Mouse (Mus musculus) liver, embryonic 15.5 days (tissue): ENCODE data around the gene Polrmt. TPM values are rescaled to one million over a fixed set of nuclear protein-coding genes. Genes with fewer than 3 reads are reported as not detected.
"Not testable (repeated sequence)": the region's sequence is repeated elsewhere in the genome, so short reads cannot be mapped to it uniquely, and the experiment has no call there.

ENCODE experiments used
- ATAC-seq: fragments of 200-750 bp; cut with Nextera tagmentation; 2 replicates; pipeline ENCODE4 v1.8.0; 2017; ENCODE audit warnings: moderate number of reproducible peaks, mild to moderate bottlenecking, moderate library complexity; ENCODE audit not compliant: insufficient read depth
- H3K27ac ChIP-seq: fragments of 300-500 bp; sonication (generic); replicated peaks from 2 replicates; pipeline ENCODE4 v1.5.1; 2015; ENCODE audit warnings: mild to moderate bottlenecking, inconsistent platforms
- H3K27me3 ChIP-seq: fragments of 300-500 bp; sonication (generic); 2 replicates; pipeline ENCODE4 v1.6.1; 2015; ENCODE audit warnings: mild to moderate bottlenecking, inconsistent platforms
- H3K36me3 ChIP-seq: fragments of 300-500 bp; sonication (generic); replicated peaks from 2 replicates; pipeline ENCODE4 v1.6.1; 2015; ENCODE audit warnings: moderate library complexity, mild to moderate bottlenecking, inconsistent platforms
- H3K4me1 ChIP-seq: fragments of 300-500 bp; sonication (generic); replicated peaks from 2 replicates; pipeline ENCODE4 v1.6.1; 2015; ENCODE audit warnings: inconsistent platforms
- H3K4me2 ChIP-seq: fragments of 300-500 bp; sonication (generic); 2 replicates; pipeline ENCODE4 v1.6.1; 2015; ENCODE audit warnings: moderate library complexity, mild to moderate bottlenecking, inconsistent platforms
- H3K4me3 ChIP-seq: fragments of 300-500 bp; sonication (generic); replicated peaks from 2 replicates; pipeline ENCODE4 v1.5.1; 2015; ENCODE audit warnings: mild to moderate bottlenecking, inconsistent platforms
- H3K9ac ChIP-seq: fragments of 300-500 bp; sonication (generic); 2 replicates; pipeline ENCODE4 v1.6.1; 2015; ENCODE audit warnings: moderate library complexity, mild to moderate bottlenecking, inconsistent platforms
- H3K9me3 ChIP-seq: fragments of 300-500 bp; sonication (generic); replicated peaks from 2 replicates; pipeline ENCODE4 v1.6.1; 2016; ENCODE audit warnings: inconsistent platforms
- WGBS: fragments of 180-500 bp; shearing (Covaris S2); methylation state at CpG from one replicate; pipeline ENCODE4 v1.1.7; 2015; ENCODE audit warnings: mixed read lengths; ENCODE audit not compliant: insufficient replicate concordance; 5-methylcytosine and 5-hydroxymethylcytosine counted together
- polyA plus RNA-seq: library from polyadenylated mRNA; unstranded; fragments of >200 nt; fragmentation: Nextera tagmentation; extraction: Ambion mirVana; gene quantifications from 2 replicates; pipeline ENCODE4 v1.2.1, GENCODE M21; 2015

Polrmt gene
- polyA plus RNA-seq, 1 experiment from 2014 or later: 15.6 TPM

DNA sequence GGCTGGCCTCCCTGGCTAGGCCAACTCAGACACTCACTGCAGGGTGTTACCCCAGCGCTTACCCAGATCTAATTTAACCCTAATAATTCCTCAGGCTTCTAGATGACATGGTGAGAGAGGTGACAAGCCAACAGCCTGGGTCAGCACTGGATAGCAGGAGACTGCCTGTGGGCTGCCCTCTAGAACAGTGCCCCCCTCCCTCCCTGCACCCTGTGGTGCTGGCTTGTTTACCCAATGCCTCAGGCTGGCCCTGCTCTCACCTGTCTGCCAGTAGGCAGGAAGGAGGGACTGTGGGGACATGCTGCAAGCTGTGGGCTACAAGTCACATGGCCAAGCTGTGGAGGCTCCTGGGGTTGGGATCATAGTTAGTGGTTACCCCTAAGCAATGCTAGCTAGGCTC, 39.2 kb downstream of the Polrmt start:
- peaks cover 61% of the 10 kb centered on the region for H3K36me3 ChIP-seq
- ATAC-seq: no peak
- H3K9me3 ChIP-seq: no peaks in the 10 kb centered on the region
- peak overlapping the region; percentile 96 for H3K27ac ChIP-seq
- peaks cover 77% of the 10 kb centered on the region for H3K4me1 ChIP-seq
- peak overlapping the region; percentile 94 for H3K4me3 ChIP-seq
- 68% methylated on average over 1 of the region's 1 CpGs for WGBS
- peak overlapping the region; percentile 97 for H3K9ac ChIP-seq
- H3K27me3 ChIP-seq: no peaks in the 10 kb centered on the region
- H3K4me2 ChIP-seq: peak overlapping the region; percentile 87

DNA sequence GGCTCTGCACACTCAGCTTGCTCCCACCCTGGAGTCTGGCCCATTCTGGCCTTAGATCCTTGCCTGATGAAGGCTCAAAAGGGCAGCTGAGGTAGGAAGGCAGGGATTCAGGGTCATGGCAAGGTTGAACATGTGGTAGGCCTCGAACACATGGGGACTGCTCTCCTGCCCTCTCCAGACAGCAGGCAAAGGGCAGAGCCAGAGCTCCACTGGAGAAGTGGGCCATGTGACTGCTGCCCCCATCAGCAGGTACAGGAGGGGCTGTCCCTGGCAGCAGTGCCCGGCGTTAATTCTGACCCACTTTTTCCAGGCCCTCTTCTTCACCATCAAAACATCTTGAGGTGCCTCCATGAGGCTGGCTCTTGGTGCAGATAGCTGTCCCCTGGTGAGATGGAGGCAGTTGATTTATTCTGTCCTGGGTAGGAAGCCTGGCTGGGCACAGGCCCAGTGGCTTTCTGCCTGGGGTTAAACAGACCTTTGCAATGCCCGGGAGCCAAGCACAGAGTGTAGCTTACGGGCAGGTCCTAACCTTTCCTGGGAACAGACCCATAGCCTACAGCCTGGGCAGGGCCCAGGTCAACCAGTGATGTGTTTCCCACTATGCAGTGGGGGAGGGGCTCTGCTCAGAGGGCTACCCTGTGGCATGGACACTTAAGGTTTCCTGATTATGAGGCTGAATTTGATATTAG, 39.8 kb downstream of the Polrmt start:
- Histone ChIP-seq H3K4me2 (peak overlapping the region; percentile 87), H3K27me3 (no peaks in the 10 kb centered on the region), H3K9ac (peak overlapping the region; percentile 97), H3K27ac (peak overlapping the region; percentile 96), H3K36me3 (peaks cover 55% of the 10 kb centered on the region), H3K4me1 (peaks cover 73% of the 10 kb centered on the region), H3K9me3 (no peaks in the 10 kb centered on the region), H3K4me3 (peak overlapping the region; percentile 94)
- 56% methylated on average over 5 of the region's 5 CpGs for WGBS
- no peak for ATAC-seq

DNA sequence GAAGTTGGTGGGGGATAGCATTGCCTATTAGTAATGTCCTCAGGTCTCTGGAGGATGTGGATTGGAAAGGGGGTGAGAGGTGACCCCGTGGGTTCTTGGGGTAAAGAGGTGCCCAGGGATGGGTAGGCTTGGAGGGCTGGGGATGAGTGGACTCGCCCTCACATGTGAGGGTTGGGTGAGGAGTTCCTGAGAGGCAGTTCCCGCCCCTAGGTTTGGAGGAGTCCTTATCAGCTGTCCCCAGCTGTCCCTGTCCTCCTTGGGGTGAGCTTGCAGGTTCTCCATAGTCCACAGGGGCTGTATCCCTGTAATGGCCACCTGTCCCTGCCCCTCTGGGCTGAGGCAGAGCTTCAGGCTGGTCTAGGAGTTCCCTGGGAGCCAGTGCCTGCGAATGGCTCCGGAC, 40.4 kb downstream of the Polrmt start:
- no peaks in the 10 kb centered on the region for H3K27me3 ChIP-seq
- H3K4me3 ChIP-seq: peak overlapping the region; percentile 94
- H3K9ac ChIP-seq: peak overlapping the region; percentile 97
- peak overlapping the region; percentile 87 for H3K4me2 ChIP-seq
- WGBS: 22% methylated on average over 5 of the region's 5 CpGs
- peak; percentile 83 for ATAC-seq
- H3K27ac ChIP-seq: peak overlapping the region; percentile 96
- H3K9me3 ChIP-seq: no peaks in the 10 kb centered on the region
- H3K36me3 ChIP-seq: peaks cover 49% of the 10 kb centered on the region
- H3K4me1 ChIP-seq: peaks cover 73% of the 10 kb centered on the region

DNA sequence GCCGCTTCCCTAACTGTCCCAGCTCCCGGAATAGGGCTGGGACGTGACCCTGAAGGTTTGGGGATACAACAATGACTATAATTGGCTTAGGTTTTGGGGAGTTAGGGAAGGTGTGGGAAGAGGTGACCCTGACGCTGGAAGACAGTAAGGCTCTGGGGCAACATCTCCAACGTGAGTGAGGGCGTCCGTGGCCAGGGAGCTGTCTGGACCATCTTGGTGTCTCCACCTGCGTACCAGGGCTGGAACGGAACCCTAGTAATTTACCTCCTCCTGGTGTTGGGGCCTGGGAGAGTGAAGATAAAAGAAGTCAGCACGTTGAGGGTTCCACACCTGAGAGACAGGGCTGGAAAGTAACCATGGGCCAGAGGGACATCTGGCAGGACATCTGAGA, 41.4 kb downstream of the Polrmt start:
- no peak for ATAC-seq
- Histone ChIP-seq H3K27me3 (no peaks in the 10 kb centered on the region), H3K4me2 (peak overlapping the region; percentile 87), H3K9me3 (no peaks in the 10 kb centered on the region), H3K4me1 (peaks cover 69% of the 10 kb centered on the region), H3K27ac (peak overlapping the region; percentile 96), H3K4me3 (peak overlapping the region; percentile 94), H3K9ac (peak overlapping the region; percentile 97), H3K36me3 (peaks cover 39% of the 10 kb centered on the region)
- WGBS: 1% methylated on average over 10 of the region's 10 CpGs

DNA sequence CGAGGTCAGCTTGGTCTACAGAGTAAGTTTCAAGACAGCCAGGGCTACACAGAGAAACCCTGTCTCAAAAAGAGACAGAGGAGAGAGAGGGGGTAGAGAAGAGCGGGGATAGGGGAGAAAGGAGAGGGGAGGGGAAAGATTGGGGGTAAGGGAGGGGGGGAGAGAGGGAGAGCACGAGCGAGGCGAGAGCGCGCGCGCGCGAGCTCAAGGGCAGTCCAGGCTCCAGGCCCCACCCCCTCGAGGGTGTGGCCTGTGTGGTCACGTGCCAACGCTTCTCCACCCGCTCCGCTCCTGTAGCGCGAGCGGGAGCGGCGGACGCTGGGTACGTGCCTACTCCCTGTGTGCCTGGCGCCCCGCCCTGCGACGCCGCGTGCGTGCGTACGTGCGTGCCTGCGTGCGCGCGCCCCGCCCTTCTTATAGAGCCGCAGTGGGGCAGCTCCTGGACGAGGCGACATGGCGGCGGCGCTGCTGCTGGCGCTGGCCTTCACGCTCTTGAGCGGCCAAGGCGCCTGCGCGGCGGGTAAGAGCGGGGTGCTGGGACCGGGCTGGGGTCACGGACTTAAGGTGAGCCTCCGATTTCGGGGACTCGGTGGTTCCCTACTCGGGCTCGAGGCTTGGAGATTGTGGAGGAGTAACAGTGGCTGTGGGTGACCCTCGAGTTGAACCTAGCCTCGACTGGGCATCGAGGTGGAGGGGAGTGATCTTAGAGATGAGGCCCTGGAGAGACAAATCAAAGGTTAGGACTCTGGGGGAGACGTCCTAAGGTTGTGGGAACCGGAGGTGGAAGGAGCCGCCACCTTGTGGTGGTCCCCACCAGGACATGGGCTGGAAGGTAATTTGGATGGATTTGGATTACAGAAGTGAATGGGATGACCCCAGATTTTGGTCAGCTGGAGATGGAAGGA, 42.1 kb downstream of the Polrmt start, which contains the start of gene Bsg:
Gene Bsg, plus strand, starts transcription at position 427 of the 905 bp plus-strand sequence.
- peak within 1 kb of the TSS; percentile 94 for H3K4me3 ChIP-seq
- H3K27me3 ChIP-seq: no peaks in the 10 kb centered on the region
- H3K36me3 ChIP-seq: peaks cover 33% of the 10 kb centered on the region
- peak within 1 kb of the TSS; percentile 87 for H3K4me2 ChIP-seq
- peaks cover 63% of the 10 kb centered on the region for H3K4me1 ChIP-seq
- no peaks in the 10 kb centered on the region for H3K9me3 ChIP-seq
- under 1% methylated on average over 56 of the region's 65 CpGs for whole genome bisulfite sequencing
- peak within 1 kb of the TSS; percentile 97 for H3K9ac ChIP-seq
- H3K27ac ChIP-seq: peak within 1 kb of the TSS; percentile 96
- peak; percentile 88 for ATAC-seq

DNA sequence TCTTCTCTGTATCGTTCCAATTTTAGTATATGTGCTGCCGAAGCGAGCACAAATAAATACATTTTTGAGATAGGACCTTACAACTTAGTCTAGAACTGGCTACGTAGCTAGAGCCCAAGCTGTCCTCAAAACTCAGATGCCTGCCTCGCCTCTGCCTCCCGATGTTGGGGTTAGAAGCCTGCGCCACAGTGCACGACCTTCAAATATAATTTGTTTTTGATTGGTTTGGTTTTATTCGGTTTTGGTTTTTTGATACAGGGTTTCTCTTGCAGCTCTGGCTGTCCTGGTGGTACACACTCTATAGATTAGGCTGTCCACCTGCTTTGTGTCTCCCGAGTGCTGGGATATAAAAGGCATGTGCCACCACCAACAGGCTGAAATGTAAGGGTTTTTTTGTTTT, 42.8 kb downstream of the Polrmt start:
- H3K36me3 ChIP-seq: peaks cover 25% of the 10 kb centered on the region
- H3K9me3 ChIP-seq: no peaks in the 10 kb centered on the region
- H3K4me3 ChIP-seq: peak overlapping the region; percentile 94
- H3K27ac ChIP-seq: peak overlapping the region; percentile 96
- H3K27me3 ChIP-seq: no peaks in the 10 kb centered on the region
- peak overlapping the region; percentile 78 for H3K4me2 ChIP-seq
- 71% methylated on average over 10 of the region's 10 CpGs for WGBS
- peaks cover 55% of the 10 kb centered on the region for H3K4me1 ChIP-seq
- peak overlapping the region; percentile 97; the same call in 1 of the 2 replicates for H3K9ac ChIP-seq
- ATAC-seq: no peak

DNA sequence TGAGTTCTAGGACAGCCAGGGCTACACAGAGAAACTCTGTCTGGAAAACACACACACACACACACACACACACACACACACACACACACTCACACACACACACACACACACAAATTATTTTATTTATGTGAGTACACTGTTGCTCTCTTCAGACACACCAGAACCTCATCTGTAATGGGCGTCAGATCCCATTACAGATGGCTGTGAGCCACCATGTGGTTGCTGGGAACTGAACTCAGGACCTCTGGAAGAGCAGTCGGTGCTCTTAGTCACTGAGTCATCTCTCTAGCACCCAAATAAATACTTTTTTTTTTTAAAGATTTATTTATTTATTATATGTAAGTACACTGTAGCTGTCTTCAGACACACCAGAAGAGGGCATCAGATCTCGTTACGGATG, 43.4 kb downstream of the Polrmt start:
- 85% methylated on average over 4 of the region's 4 CpGs for WGBS
- not testable (repeated sequence) for ATAC-seq, H3K4me3 ChIP-seq, H3K27ac ChIP-seq, H3K27me3 ChIP-seq, H3K9ac ChIP-seq, H3K9me3 ChIP-seq, H3K4me2 ChIP-seq
- Histone ChIP-seq H3K4me1 (peaks cover 49% of the 10 kb centered on the region), H3K36me3 (peaks cover 19% of the 10 kb centered on the region)

DNA sequence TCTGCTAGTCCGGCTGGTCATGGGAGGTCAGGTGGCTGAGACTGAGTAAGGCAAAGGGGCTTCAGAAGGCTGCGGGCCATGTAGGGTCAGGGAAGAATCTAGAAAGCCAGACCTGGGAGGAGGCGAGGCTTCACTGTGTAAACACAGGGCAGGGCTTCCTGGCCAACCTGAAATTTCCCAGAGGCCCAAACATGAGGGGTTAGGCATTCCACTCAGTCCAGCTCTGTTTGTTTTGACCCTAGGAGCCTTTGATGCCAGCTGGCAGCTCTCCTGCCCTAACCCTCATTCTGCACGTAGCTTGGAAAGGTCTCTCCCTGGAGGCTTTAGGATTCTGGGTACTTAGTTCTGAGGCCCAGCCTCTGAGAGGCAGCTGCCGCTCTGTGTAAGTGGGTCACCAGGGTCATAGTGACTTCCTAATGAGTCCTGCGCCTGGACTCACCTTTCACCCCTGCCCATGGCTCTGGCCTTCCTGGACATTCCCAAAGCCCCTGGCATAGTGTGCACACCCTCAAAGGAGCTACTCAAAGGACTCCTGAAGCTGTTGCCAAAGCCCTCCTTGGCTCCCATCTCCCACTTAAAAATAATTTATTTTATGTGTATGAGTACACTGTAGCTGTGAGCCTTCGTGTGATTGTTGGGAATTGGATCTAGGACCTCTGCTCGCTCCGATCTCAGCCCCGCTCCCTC, 44.8 kb downstream of the Polrmt start:
- Histone ChIP-seq H3K4me3 (no peak overlapping the region), H3K27me3 (no peaks in the 10 kb centered on the region), H3K9me3 (no peaks in the 10 kb centered on the region), H3K4me2 (no peak overlapping the region), H3K27ac (peak overlapping the region; percentile 67), H3K9ac (no peak overlapping the region), H3K36me3 (peaks cover 5% of the 10 kb centered on the region), H3K4me1 (peaks cover 35% of the 10 kb centered on the region)
- WGBS: 63% methylated on average over 10 of the region's 10 CpGs
- ATAC-seq: no peak

DNA sequence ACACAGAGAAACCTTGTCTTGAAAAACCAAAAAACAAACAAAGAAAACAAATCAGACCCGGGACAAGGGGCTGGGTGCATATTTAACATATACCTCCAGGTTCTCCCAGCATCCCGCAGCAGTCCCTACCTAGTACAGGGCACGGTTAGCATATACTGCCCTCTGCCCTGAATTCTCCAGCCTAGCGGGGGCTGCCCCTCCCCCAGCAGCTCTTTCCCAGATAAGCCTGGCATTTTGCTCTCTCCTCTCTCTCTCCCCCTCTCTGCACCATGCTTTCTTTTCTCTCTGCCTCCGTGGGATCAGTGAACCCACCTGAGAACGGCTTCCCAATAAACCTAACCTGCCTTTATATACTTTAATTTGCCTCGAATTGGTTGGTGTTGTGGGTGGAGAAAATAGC, 45.7 kb downstream of the Polrmt start:
- ATAC-seq: no peak
- Histone ChIP-seq H3K9ac (no peak overlapping the region), H3K27ac (peak overlapping the region; percentile 67; the same call in 1 of the 2 replicates), H3K27me3 (no peaks in the 10 kb centered on the region), H3K4me1 (peaks cover 32% of the 10 kb centered on the region), H3K9me3 (no peaks in the 10 kb centered on the region), H3K4me3 (no peak overlapping the region), H3K36me3 (no peaks in the 10 kb centered on the region), H3K4me2 (no peak overlapping the region)
- 41% methylated on average over 7 of the region's 7 CpGs for WGBS

DNA sequence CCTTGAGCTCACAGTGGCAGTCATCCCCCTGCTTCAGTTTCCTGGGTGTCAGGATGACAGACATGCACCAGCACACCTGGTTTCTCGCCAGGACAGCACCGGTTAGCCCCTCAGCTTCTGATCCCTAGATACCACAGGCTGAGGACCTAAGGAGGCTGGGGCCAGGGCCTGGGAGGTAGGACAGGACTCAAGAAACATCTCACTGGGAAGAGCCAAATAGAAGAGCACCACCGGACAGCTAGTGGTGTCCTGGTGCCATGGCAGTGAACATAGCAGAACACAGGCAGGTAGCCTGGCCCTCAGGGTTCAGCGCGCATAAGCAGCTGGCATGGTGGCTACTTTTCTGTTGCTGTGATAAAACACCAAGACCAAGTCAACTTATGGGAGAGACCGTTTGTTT, 47.9 kb downstream of the Polrmt start:
- 80% methylated on average over 6 of the region's 6 CpGs for WGBS
- Histone ChIP-seq H3K27ac (no peak overlapping the region), H3K27me3 (no peaks in the 10 kb centered on the region), H3K4me1 (peaks cover 24% of the 10 kb centered on the region), H3K36me3 (no peaks in the 10 kb centered on the region), H3K9me3 (no peaks in the 10 kb centered on the region), H3K4me2 (no peak overlapping the region), H3K9ac (no peak overlapping the region), H3K4me3 (no peak overlapping the region)
- no peak for ATAC-seq

DNA sequence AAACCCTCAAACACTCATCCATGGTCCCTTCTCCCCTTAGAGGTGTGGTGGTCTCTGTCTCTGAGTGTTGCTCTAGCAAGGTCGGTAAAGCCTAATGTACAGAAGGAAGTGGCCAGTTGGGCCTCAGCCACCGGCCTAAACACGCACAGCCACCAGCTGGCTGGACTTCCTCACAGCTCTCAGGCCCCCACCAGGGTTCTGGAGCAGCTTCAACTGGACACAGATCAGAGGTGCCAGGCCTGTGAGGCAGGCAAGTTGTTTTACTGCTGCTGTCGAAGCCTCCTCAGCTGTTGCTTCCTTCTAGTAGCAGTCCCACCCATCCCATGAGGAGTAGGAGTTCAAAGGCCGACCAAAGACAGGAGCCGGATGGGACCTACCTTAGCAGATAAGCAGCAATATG, 48.5 kb downstream of the Polrmt start:
- Histone ChIP-seq H3K4me1 (peaks cover 23% of the 10 kb centered on the region), H3K9ac (no peak overlapping the region), H3K27ac (no peak overlapping the region), H3K4me3 (no peak overlapping the region), H3K4me2 (no peak overlapping the region), H3K36me3 (no peaks in the 10 kb centered on the region), H3K9me3 (no peaks in the 10 kb centered on the region), H3K27me3 (no peaks in the 10 kb centered on the region)
- 49% methylated on average over 6 of the region's 6 CpGs for WGBS
- ATAC-seq: no peak
